Mouse (Mus musculus): ENCODE results near the gene Gm128.

GRCm38 (mm10) chr3:95240900-95241299 lies 498 bp downstream of the Gm128 start:
- no peak for TF ChIP-seq CTCF (IDR thresholded peaks at IDR 0.05; ENCODE audit: low read depth)
- no peak for TF ChIP-seq EP300 (IDR thresholded peaks at IDR 0.05; ENCODE audit: low read depth)

Data from liver, embryonic 14.5 days (tissue).